Comparison of ENCODE assay signal across 8 mouse cellular contexts in the genomic region with DNA sequence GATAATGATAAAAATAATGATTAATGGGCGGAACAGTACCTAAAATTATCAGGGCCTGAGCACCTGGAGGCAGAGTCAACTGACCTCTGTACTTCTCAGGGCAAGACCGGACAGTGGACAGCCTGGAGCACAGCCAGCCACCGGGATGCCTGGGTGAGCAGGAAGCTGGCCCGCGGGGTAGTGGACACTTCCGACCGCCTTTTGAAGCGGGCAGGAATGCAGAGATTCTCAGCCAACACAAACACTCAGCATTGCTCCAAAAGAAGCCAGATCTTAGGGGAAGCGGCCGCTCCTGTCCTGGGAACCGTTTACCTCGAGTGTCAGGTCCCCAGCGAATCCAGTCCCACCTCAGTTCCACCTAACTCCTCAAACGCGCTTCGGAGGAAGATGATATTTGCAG. TPM values are rescaled to one million over a fixed set of nuclear protein-coding genes. Genes with fewer than 3 reads are reported as not detected.
DNase-seq lines count a peak whose midpoint lies in the region; ATAC-seq lines count a peak whose summit lies in the region.

No protein-coding gene starts in this region.

- peak overlapping the region; percentile 33; the same call in 1 of the 2 replicates for H3K4me3 ChIP-seq in midbrain, embryonic 11.5 days (ENCODE audit: low read depth, low read length)

- H3K36me3 ChIP-seq in midbrain, embryonic 11.5 days (ENCODE audit: control insufficient read depth, insufficient read depth, low read length) = no peaks in the 10 kb centered on the region

- intact Hi-C loops in heart, postnatal 10 days (cut with DNase I) = no loop called here

- WGBS in midbrain, embryonic 11.5 days = 12% methylated on average over 16 of the region's 16 CpGs

- peak; percentile 26 to 36 for DNase-seq in urinary bladder, adult 18-20 months (ENCODE audit: low spot score in 2 of 2)
- no peak for DNase-seq in urinary bladder, postnatal 10 days (ENCODE audit: low spot score)
- peak; percentile 42 for DNase-seq in embryo, embryonic 11 days
- DNase-seq in heart, postnatal 10 days = peak; percentile 24 to 52
- DNase-seq in kidney, postnatal 4 days = peak; percentile 81 to 89
- no peak for DNase-seq in midbrain, embryonic 11.5 days (ENCODE audit: low spot score, missing footprints)
- no peak for DNase-seq in thymus, postnatal 0 days (ENCODE audit: low spot score)

- H3K27ac ChIP-seq in midbrain, embryonic 11.5 days (ENCODE audit: low read depth, low read length) = no peak overlapping the region

- H3K4me1 ChIP-seq in midbrain, embryonic 11.5 days (ENCODE audit: control insufficient read depth, insufficient read depth, low read length) = peaks cover 15% of the 10 kb centered on the region; the same call in 1 of the 2 replicates

- H3K27me3 ChIP-seq in midbrain, embryonic 11.5 days (ENCODE audit: control insufficient read depth, insufficient read depth, low read length) = peaks cover 13% of the 10 kb centered on the region

- peak overlapping the region; percentile 6; the same call in 1 of the 2 replicates for H3K9ac ChIP-seq in midbrain, embryonic 11.5 days (ENCODE audit: low read length)

- ATAC-seq in midbrain, embryonic 11.5 days (ENCODE audit: low FRiP score) = no peak
- ATAC-seq in megakaryocyte-erythroid progenitor cell, adult 5-6 weeks (replicated peaks; ENCODE audit: low FRiP score, low TSS enrichment, poor library complexity, severe bottlenecking) = no peak

- no peaks in the 10 kb centered on the region for H3K9me3 ChIP-seq in midbrain, embryonic 11.5 days (ENCODE audit: control insufficient read depth, low read length)

- peak overlapping the region; percentile 76 for H3K4me2 ChIP-seq in midbrain, embryonic 11.5 days

RNA-seq across cellular contexts. Expression of a gene that starts 1.0 kb away (rescaled TPM):
- 1 to 10 TPM; 4.2 to 6.2 TPM for total RNA-seq in heart, postnatal 10 days (2021)
- polyA plus RNA-seq in midbrain, embryonic 11.5 days (2014; fragmentation: Nextera tagmentation; extraction: Ambion mirVana) = 6.8 and 7.3 TPM in 2 replicates
- 11.3 and 11.4 TPM in 2 replicates for polyA plus RNA-seq in thymus, postnatal 0 days (2015; fragmentation: Nextera tagmentation; extraction: Ambion mirVana)
- not detected in 2 replicates for total RNA-seq in megakaryocyte-erythroid progenitor cell, adult 5-6 weeks (2014; fragmentation: Nextera tagmentation)
- total RNA-seq in megakaryocyte-erythroid progenitor cell, adult 5-6 weeks (2017) = not detected in 2 replicates

RNA-seq across cellular contexts. Expression of a gene that starts 48.0 kb away (rescaled TPM):
- 100 to 1,000 TPM; 424 to 472 TPM for total RNA-seq in heart, postnatal 10 days (2021)
- polyA plus RNA-seq in midbrain, embryonic 11.5 days (2014; fragmentation: Nextera tagmentation; extraction: Ambion mirVana) = 690 and 715 TPM in 2 replicates
- polyA plus RNA-seq in thymus, postnatal 0 days (2015; fragmentation: Nextera tagmentation; extraction: Ambion mirVana) = 518 and 575 TPM in 2 replicates
- total RNA-seq in megakaryocyte-erythroid progenitor cell, adult 5-6 weeks (2014; fragmentation: Nextera tagmentation) = 120 and 154 TPM in 2 replicates
- 135 and 188 TPM in 2 replicates for total RNA-seq in megakaryocyte-erythroid progenitor cell, adult 5-6 weeks (2017)

RNA-seq across cellular contexts. Expression of a gene that starts 48.1 kb away (rescaled TPM):
- total RNA-seq in heart, postnatal 10 days (2021) = 1 to 10 TPM; 4.5 to 7.0 TPM
- 26.4 and 27.1 TPM in 2 replicates for polyA plus RNA-seq in midbrain, embryonic 11.5 days (2014; fragmentation: Nextera tagmentation; extraction: Ambion mirVana)
- 55.5 and 56.4 TPM in 2 replicates for polyA plus RNA-seq in thymus, postnatal 0 days (2015; fragmentation: Nextera tagmentation; extraction: Ambion mirVana)
- 9.2 and 20.1 TPM in 2 replicates for total RNA-seq in megakaryocyte-erythroid progenitor cell, adult 5-6 weeks (2014; fragmentation: Nextera tagmentation)
- total RNA-seq in megakaryocyte-erythroid progenitor cell, adult 5-6 weeks (2017) = 1.7 and 11.7 TPM in 2 replicates

Comparison
In these comparisons a context has a peak if more than half of its experiments do, and no peak if none do; other contexts are left out.
1. DNase-seq: peak in urinary bladder, adult 18-20 months (2 of 2), embryo, embryonic 11 days (single experiment), heart, postnatal 10 days (2 of 2) and kidney, postnatal 4 days (2 of 2); none in urinary bladder, postnatal 10 days (single experiment), midbrain, embryonic 11.5 days (single experiment) and thymus, postnatal 0 days (single experiment).
2. RNA of a gene that starts 1.0 kb away (total RNA-seq): 4.2 to 6.2 TPM in heart, postnatal 10 days; not detected in megakaryocyte-erythroid progenitor cell, adult 5-6 weeks; every median in the first group is over 4 times any median in the second.